Mouse (Mus musculus): ENCODE data around the gene Sema3g. TPM values are rescaled to one million over a fixed set of nuclear protein-coding genes. Genes with fewer than 3 reads are reported as not detected.
A peak's percentile ranks its signal among the peaks of the same experiment; 100 is the strongest.

Sema3g gene
- polyA plus RNA-seq, 1 experiment from 2014 or later, result 6.5 TPM

DNA sequence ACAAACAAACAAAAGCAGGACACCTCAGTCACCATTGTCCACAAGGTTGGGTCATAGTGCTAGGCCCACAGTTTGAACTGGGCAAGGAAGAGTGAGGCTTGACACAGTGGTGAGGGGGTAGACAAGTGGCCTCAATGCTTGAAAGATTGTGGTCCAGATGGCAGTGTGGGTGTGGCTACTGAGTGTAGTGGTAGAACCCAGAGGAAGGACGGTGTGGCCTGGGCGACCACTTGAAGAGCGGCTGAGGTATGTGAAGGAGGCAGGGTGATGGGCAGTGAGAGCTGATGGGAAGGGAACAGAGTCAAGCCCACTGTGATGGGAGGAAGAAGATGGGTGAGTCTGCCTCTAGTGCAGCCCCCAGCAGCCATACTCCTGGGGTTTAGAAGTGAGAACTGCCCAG is 3.0 kb upstream of the Sema3g start:
- Histone ChIP-seq H3K27ac (no peak overlapping the region), H3K4me1 (replicated peaks; ENCODE audit: insufficient read depth, low read length) (no peaks in the 10 kb centered on the region), H3K36me3 (ENCODE audit: insufficient read depth, low read length) (no peaks in the 10 kb centered on the region), H3K27me3 (ENCODE audit: insufficient read depth, low read length) (no peaks in the 10 kb centered on the region), H3K9ac (ENCODE audit: low read depth, low read length) (no peak overlapping the region), H3K4me2 (ENCODE audit: low read length) (no peak overlapping the region), H3K4me3 (replicated peaks; ENCODE audit: low read depth, low read length) (no peak overlapping the region), H3K9me3 (replicated peaks; ENCODE audit: low read length) (no peaks in the 10 kb centered on the region)
- 83% methylated on average over 3 of the region's 3 CpGs for WGBS
- TF ChIP-seq CTCF (IDR thresholded peaks at IDR 0.05; ENCODE audit: low read depth), result no peak
- no peak for ATAC-seq (replicated peaks; ENCODE audit: low FRiP score, low read depth)
- DNase-seq (ENCODE audit: low spot score), result no peak

GRCm38 (mm10) chr14:31215157-31216002 is 2.3 kb upstream of the Sema3g start:
- DNase-seq (ENCODE audit: low spot score) (peak; percentile 84), ATAC-seq (replicated peaks; ENCODE audit: low FRiP score, low read depth) (0 out of 2 replicates have a peak, but pooled peaks have one; percentile 44)
- Histone ChIP-seq H3K9me3 (replicated peaks; ENCODE audit: low read length) (no peaks in the 10 kb centered on the region), H3K4me3 (replicated peaks; ENCODE audit: low read depth, low read length) (no peak overlapping the region), H3K4me1 (replicated peaks; ENCODE audit: insufficient read depth, low read length) (no peaks in the 10 kb centered on the region), H3K9ac (ENCODE audit: low read depth, low read length) (no peak overlapping the region), H3K36me3 (ENCODE audit: insufficient read depth, low read length) (no peaks in the 10 kb centered on the region), H3K27me3 (ENCODE audit: insufficient read depth, low read length) (no peaks in the 10 kb centered on the region), H3K27ac (no peak overlapping the region), H3K4me2 (ENCODE audit: low read length) (no peak overlapping the region)
- TF ChIP-seq CTCF (IDR thresholded peaks at IDR 0.05; ENCODE audit: low read depth), result peak; percentile 93
- 32% methylated on average over 15 of the region's 15 CpGs for WGBS

DNA sequence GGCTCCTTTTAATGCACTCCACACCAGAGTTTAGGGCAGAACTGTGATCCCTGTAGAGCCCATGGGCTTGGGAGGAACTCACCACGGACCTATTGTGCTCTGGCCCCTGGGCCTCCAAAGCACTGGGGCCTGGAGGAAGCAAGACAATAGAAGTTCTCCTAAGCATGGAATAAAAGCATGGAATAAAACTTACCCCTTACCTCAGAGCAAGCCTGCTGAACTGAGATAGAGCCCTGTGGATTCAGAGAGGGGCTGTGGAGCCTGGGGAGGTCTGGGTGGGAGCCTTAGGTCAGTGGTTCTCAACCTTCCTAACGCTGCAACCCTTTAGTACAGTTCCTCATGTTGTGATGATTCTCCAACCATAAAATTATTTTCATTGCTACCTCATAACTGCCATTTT is 814 bp upstream of the Sema3g start, which contains the start of gene Nisch:
Nisch (minus strand) TSS at position 101 of the 400 bp plus-strand sequence.
- ATAC-seq (replicated peaks; ENCODE audit: low FRiP score, low read depth) (no peak), DNase-seq (ENCODE audit: low spot score) (no peak)
- 0 out of 2 replicates have a peak within 1 kb of the TSS, but pooled peaks have one; percentile 1 for H3K4me3 ChIP-seq (replicated peaks; ENCODE audit: low read depth, low read length)
- H3K9me3 ChIP-seq (replicated peaks; ENCODE audit: low read length), result no peaks in the 10 kb centered on the region
- no peaks in the 10 kb centered on the region for H3K36me3 ChIP-seq (ENCODE audit: insufficient read depth, low read length)
- 0 out of 2 replicates have a peak within 1 kb of the TSS, but pooled peaks have one; percentile 19 for H3K27ac ChIP-seq
- H3K9ac ChIP-seq (ENCODE audit: low read depth, low read length), result no peak within 1 kb of the TSS
- no peaks in the 10 kb centered on the region for H3K4me1 ChIP-seq (replicated peaks; ENCODE audit: insufficient read depth, low read length)
- no peaks in the 10 kb centered on the region for H3K27me3 ChIP-seq (ENCODE audit: insufficient read depth, low read length)
- WGBS, result 67% methylated on average over 2 of the region's 2 CpGs
- TF ChIP-seq CTCF (IDR thresholded peaks at IDR 0.05; ENCODE audit: low read depth), result no peak
- H3K4me2 ChIP-seq (ENCODE audit: low read length), result peak within 1 kb of the TSS; percentile 46

GRCm38 (mm10) chr14:31226978-31227377 is 9.3 kb downstream of the Sema3g start:
- H3K27ac ChIP-seq, result peak overlapping the region; percentile 82
- H3K9me3 ChIP-seq (replicated peaks; ENCODE audit: low read length), result no peaks in the 10 kb centered on the region
- TF ChIP-seq CTCF (IDR thresholded peaks at IDR 0.05; ENCODE audit: low read depth), result no peak
- no peak overlapping the region for H3K4me2 ChIP-seq (ENCODE audit: low read length)
- ATAC-seq (replicated peaks; ENCODE audit: low FRiP score, low read depth) (peak; percentile 89), DNase-seq (ENCODE audit: low spot score) (peak; percentile 89)
- no peaks in the 10 kb centered on the region for H3K27me3 ChIP-seq (ENCODE audit: insufficient read depth, low read length)
- H3K4me1 ChIP-seq (replicated peaks; ENCODE audit: insufficient read depth, low read length), result peaks cover 16% of the 10 kb centered on the region
- no peak overlapping the region for H3K9ac ChIP-seq (ENCODE audit: low read depth, low read length)
- H3K36me3 ChIP-seq (ENCODE audit: insufficient read depth, low read length), result no peaks in the 10 kb centered on the region
- 15% methylated on average over 4 of the region's 4 CpGs for WGBS
- no peak overlapping the region for H3K4me3 ChIP-seq (replicated peaks; ENCODE audit: low read depth, low read length)

- H3K9ac ChIP-seq (ENCODE audit: low read depth, low read length), result no peak overlapping the region
- peak overlapping the region; percentile 82; the same call in 1 of the 2 replicates for H3K27ac ChIP-seq
- no peaks in the 10 kb centered on the region for H3K36me3 ChIP-seq (ENCODE audit: insufficient read depth, low read length)
- DNase-seq (ENCODE audit: low spot score) (no peak), ATAC-seq (replicated peaks; ENCODE audit: low FRiP score, low read depth) (no peak)
- whole genome bisulfite sequencing, result 55% methylated on average over 6 of the region's 6 CpGs
- H3K27me3 ChIP-seq (ENCODE audit: insufficient read depth, low read length), result no peaks in the 10 kb centered on the region
- H3K9me3 ChIP-seq (replicated peaks; ENCODE audit: low read length), result no peaks in the 10 kb centered on the region
- H3K4me1 ChIP-seq (replicated peaks; ENCODE audit: insufficient read depth, low read length), result peaks cover 16% of the 10 kb centered on the region
- no peak overlapping the region for H3K4me3 ChIP-seq (replicated peaks; ENCODE audit: low read depth, low read length)
- H3K4me2 ChIP-seq (ENCODE audit: low read length), result no peak overlapping the region
- TF ChIP-seq CTCF (IDR thresholded peaks at IDR 0.05; ENCODE audit: low read depth), result no peak
Measured at GRCm38 (mm10) chr14:31228234-31228633, 10.6 kb downstream of the Sema3g start.

DNA sequence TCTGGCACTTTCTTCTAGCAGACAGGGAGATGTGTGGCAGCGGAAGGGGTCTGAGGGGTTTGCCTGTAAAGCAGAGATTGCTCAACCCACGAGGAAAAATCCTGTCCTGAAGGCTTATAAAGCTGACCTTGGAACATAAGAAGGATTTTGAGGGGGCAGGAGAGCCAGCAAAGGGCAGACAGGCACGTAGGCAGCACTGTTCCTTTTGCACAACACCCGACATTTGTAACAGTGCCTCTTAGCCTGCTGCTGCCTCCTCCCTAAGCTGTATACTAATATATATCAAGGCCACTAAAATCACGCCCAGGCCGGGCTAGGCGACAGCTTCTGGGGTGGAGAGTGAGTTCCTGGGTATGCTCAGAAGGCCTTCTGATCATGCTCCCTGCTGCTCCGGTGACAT is 12.8 kb downstream of the Sema3g start:
- TF ChIP-seq CTCF (IDR thresholded peaks at IDR 0.05; ENCODE audit: low read depth), result no peak
- no peak for DNase-seq (ENCODE audit: low spot score)
- ATAC-seq (replicated peaks; ENCODE audit: low FRiP score, low read depth), result no peak
- no peak overlapping the region for H3K4me3 ChIP-seq (replicated peaks; ENCODE audit: low read depth, low read length)
- peaks cover 16% of the 10 kb centered on the region for H3K4me1 ChIP-seq (replicated peaks; ENCODE audit: insufficient read depth, low read length)
- no peaks in the 10 kb centered on the region for H3K27me3 ChIP-seq (ENCODE audit: insufficient read depth, low read length)
- H3K9me3 ChIP-seq (replicated peaks; ENCODE audit: low read length), result no peaks in the 10 kb centered on the region
- H3K4me2 ChIP-seq (ENCODE audit: low read length), result no peak overlapping the region
- peak overlapping the region; percentile 54; the same call in 1 of the 2 replicates for H3K27ac ChIP-seq
- H3K9ac ChIP-seq (ENCODE audit: low read depth, low read length), result no peak overlapping the region
- no peaks in the 10 kb centered on the region for H3K36me3 ChIP-seq (ENCODE audit: insufficient read depth, low read length)
- 60% methylated on average over 8 of the region's 8 CpGs for WGBS

Measured in kidney, postnatal 0 days (tissue).